Mouse (Mus musculus) G1E (cell line): ENCODE results near the gene Crtam. TPM values are rescaled to one million over a fixed set of nuclear protein-coding genes. Genes with fewer than 3 reads are reported as not detected.

ENCODE experiments used
- ATAC-seq: 2 replicates; pipeline ENCODE4 v1.8.0; 2016; ENCODE audit warnings: mild to moderate bottlenecking; ENCODE audit not compliant: insufficient number of reproducible peaks, poor library complexity, low FRiP score, severe bottlenecking; ENCODE audit errors: extremely low read depth
- DNase-seq: peaks from one replicate; pipeline ENCODE4 v3.0.0; 2012; ENCODE audit warnings: low spot score
- H3K27me3 ChIP-seq: 2 replicates; pipeline ENCODE4 v1.6.1; 2012; ENCODE audit warnings: mild to moderate bottlenecking, low read length, inconsistent platforms; ENCODE audit not compliant: insufficient read depth
- H3K36me3 ChIP-seq: replicated peaks from 2 replicates; pipeline ENCODE3; 2012; ENCODE audit warnings: mild to moderate bottlenecking, inconsistent platforms
- H3K4me1 ChIP-seq: 2 replicates; pipeline ENCODE4 v1.6.1; 2012; ENCODE audit warnings: low read depth, low read length, inconsistent platforms, mixed read lengths; ENCODE audit not compliant: insufficient read depth
- H3K4me3 ChIP-seq: 2 replicates; pipeline ENCODE4 v1.5.1; 2012; ENCODE audit warnings: low read depth, mild to moderate bottlenecking, inconsistent platforms, low read length, moderate library complexity, mixed read lengths
- H3K9me3 ChIP-seq: replicated peaks from 2 replicates; pipeline ENCODE4 v1.6.1; 2012; ENCODE audit warnings: inconsistent platforms
- CTCF ChIP-seq: IDR thresholded peaks from 2 replicates; pipeline ENCODE4 v1.5.1; 2012; ENCODE audit warnings: low read depth, low read length, inconsistent platforms, mixed read lengths
- GATA1 ChIP-seq: IDR thresholded peaks from 2 replicates; pipeline ENCODE4 v1.6.1; 2012; ENCODE audit warnings: borderline replicate concordance, low read length, inconsistent platforms, mixed read lengths
- GATA2 ChIP-seq: IDR thresholded peaks from 2 replicates; pipeline ENCODE4 v1.6.1; 2012; ENCODE audit warnings: low read depth, low read length, inconsistent platforms, borderline replicate concordance
- POLR2AphosphoS5 ChIP-seq: IDR thresholded peaks from 2 replicates; pipeline ENCODE4 v1.6.1; 2012; ENCODE audit warnings: low read depth, low read length, inconsistent platforms; ENCODE audit not compliant: insufficient replicate concordance
- TAL1 ChIP-seq: conservative IDR thresholded peaks from 2 replicates; pipeline ENCODE4 v1.6.1; 2012; ENCODE audit warnings: low read depth, low read length, inconsistent platforms, mixed read lengths
- polyA plus RNA-seq: library from polyadenylated mRNA; stranded (reverse); fragments of >175 nt; gene quantifications from 2 replicates; pipeline ENCODE4 v1.2.3, GENCODE M21; 2012
- total RNA-seq, 2 experiments: library from RNA; stranded (forward) in 1 of 2; stranded (reverse) in 1 of 2; fragments of 200-1000 nt in 1 of 2; fragments of >200 nt in 1 of 2; fragmentation: Nextera tagmentation in 1 of 2; gene quantifications; 2 replicates each; pipeline ENCODE4 v1.2.3; 2014 to 2017

Gene Crtam
- total and polyA plus RNA-seq, 3 experiments: 0.05 TPM; not detected in 2

- Histone ChIP-seq H3K4me3 (no peak overlapping the region), H3K27me3 (no peaks in the 10 kb centered on the region), H3K36me3 (no peaks in the 10 kb centered on the region), H3K4me1 (no peaks in the 10 kb centered on the region), H3K9me3 (no peaks in the 10 kb centered on the region)
- ATAC-seq (no peak), DNase-seq (no peak)
- TF ChIP-seq POLR2AphosphoS5 (no peak), CTCF (no peak), TAL1 (no peak), GATA1 (no peak), GATA2 (no peak)
Measured at GRCm38 (mm10) chr9:40949039-40949615, 55.3 kb downstream of the Crtam start.

- ATAC-seq: no peak
- Histone ChIP-seq H3K4me1 (no peaks in the 10 kb centered on the region), H3K9me3 (no peaks in the 10 kb centered on the region), H3K27me3 (no peaks in the 10 kb centered on the region), H3K4me3 (no peak overlapping the region), H3K36me3 (no peaks in the 10 kb centered on the region)
- no peak for TF ChIP-seq TAL1
- TF ChIP-seq GATA1: no peak
- TF ChIP-seq CTCF: no peak
- no peak for TF ChIP-seq POLR2AphosphoS5
- TF ChIP-seq GATA2: no peak
- DNase-seq: no peak
Measured at GRCm38 (mm10) chr9:40948473-40948872, 56.0 kb downstream of the Crtam start.

- Histone ChIP-seq H3K9me3 (no peaks in the 10 kb centered on the region), H3K4me3 (no peak overlapping the region), H3K36me3 (no peaks in the 10 kb centered on the region), H3K27me3 (no peaks in the 10 kb centered on the region), H3K4me1 (no peaks in the 10 kb centered on the region)
- DNase-seq (no peak), ATAC-seq (no peak)
- TF ChIP-seq CTCF (no peak), TAL1 (no peak), POLR2AphosphoS5 (no peak), GATA2 (no peak), GATA1 (no peak)
Measured at GRCm38 (mm10) chr9:40947131-40947530, 57.3 kb downstream of the Crtam start.

- TF ChIP-seq GATA2: no peak
- TF ChIP-seq GATA1: no peak
- no peak for TF ChIP-seq CTCF
- no peak for TF ChIP-seq POLR2AphosphoS5
- no peak for TF ChIP-seq TAL1
- no peaks in the 10 kb centered on the region for H3K9me3 ChIP-seq
- no peaks in the 10 kb centered on the region for H3K27me3 ChIP-seq
- no peaks in the 10 kb centered on the region for H3K36me3 ChIP-seq
- H3K4me1 ChIP-seq: no peaks in the 10 kb centered on the region
- DNase-seq: no peak
- no peak for ATAC-seq
- H3K4me3 ChIP-seq: no peak overlapping the region
Measured at GRCm38 (mm10) chr9:40937425-40937824, 67.0 kb downstream of the Crtam start.

GRCm38 (mm10) chr9:40933323-40933722 lies 71.1 kb downstream of the Crtam start:
- H3K4me1 ChIP-seq: no peaks in the 10 kb centered on the region
- H3K36me3 ChIP-seq: no peaks in the 10 kb centered on the region
- no peak overlapping the region for H3K4me3 ChIP-seq
- no peak for DNase-seq
- no peaks in the 10 kb centered on the region for H3K27me3 ChIP-seq
- ATAC-seq: no peak
- no peaks in the 10 kb centered on the region for H3K9me3 ChIP-seq
- TF ChIP-seq CTCF (no peak), GATA2 (no peak), GATA1 (no peak), TAL1 (no peak), POLR2AphosphoS5 (no peak)

- TF ChIP-seq CTCF (no peak), POLR2AphosphoS5 (no peak), GATA2 (no peak), GATA1 (no peak), TAL1 (no peak)
- no peak for DNase-seq
- Histone ChIP-seq H3K4me3 (no peak overlapping the region), H3K4me1 (no peaks in the 10 kb centered on the region), H3K9me3 (no peaks in the 10 kb centered on the region), H3K36me3 (no peaks in the 10 kb centered on the region), H3K27me3 (no peaks in the 10 kb centered on the region)
- ATAC-seq: no peak
Measured at GRCm38 (mm10) chr9:40927351-40927980, 77.0 kb downstream of the Crtam start.

Other genes with a start within 250 kb of the Crtam start
- 1,343 and 1,357 TPM in 2 replicates for gene Hspa8, start 203.6 kb downstream of the Crtam start, total RNA-seq (2014; fragmentation: Nextera tagmentation)
- 3,642 and 4,293 TPM in 2 replicates for gene Hspa8, start 203.6 kb downstream of the Crtam start, total RNA-seq (2017)
- gene Hspa8, start 203.6 kb downstream of the Crtam start, polyA plus RNA-seq: 380 and 483 TPM in 2 replicates
- gene Bsx, start 130.5 kb downstream of the Crtam start, total RNA-seq (2014; fragmentation: Nextera tagmentation): not detected in 2 replicates
- gene Bsx, start 130.5 kb downstream of the Crtam start, total RNA-seq (2017): not detected in 2 replicates
- not detected in 2 replicates for gene Bsx, start 130.5 kb downstream of the Crtam start, polyA plus RNA-seq
- not detected in 2 replicates for gene Jhy, start 40.5 kb downstream of the Crtam start, total RNA-seq (2014; fragmentation: Nextera tagmentation)
- 0.44 TPM in 1 of 2 replicates, not detected in the other for gene Jhy, start 40.5 kb downstream of the Crtam start, total RNA-seq (2017)
- not detected in 2 replicates for gene Jhy, start 40.5 kb downstream of the Crtam start, polyA plus RNA-seq
- 30.9 and 33.0 TPM in 2 replicates for gene Ubash3b, start 157.1 kb upstream of the Crtam start, total RNA-seq (2014; fragmentation: Nextera tagmentation)
- gene Ubash3b, start 157.1 kb upstream of the Crtam start, total RNA-seq (2017): 20.9 TPM in 2 replicates
- 14.2 and 16.4 TPM in 2 replicates for gene Ubash3b, start 157.1 kb upstream of the Crtam start, polyA plus RNA-seq